Mouse (Mus musculus): Measurements from ENCODE around the gene Gdf2. TPM values are rescaled to one million over a fixed set of nuclear protein-coding genes. Genes with fewer than 3 reads are reported as not detected.

Gene Gdf2
- polyA plus RNA-seq, 1 experiment from 2014 or later = 9.1 TPM

- Histone ChIP-seq H3K4me3 (replicated peaks) (no peak overlapping the region), H3K9ac (no peak overlapping the region), H3K27me3 (no peaks in the 10 kb centered on the region), H3K9me3 (replicated peaks) (no peaks in the 10 kb centered on the region), H3K4me1 (replicated peaks) (no peaks in the 10 kb centered on the region), H3K36me3 (replicated peaks) (no peaks in the 10 kb centered on the region), H3K4me2 (no peak overlapping the region), H3K27ac (replicated peaks) (no peak overlapping the region)
- 61% methylated on average over 4 of the region's 4 CpGs for WGBS (ENCODE audit: insufficient replicate concordance)
- no peak for ATAC-seq (ENCODE audit: insufficient read depth)
Observed at GRCm38 (mm10) chr14:33958186-33958585, 17.3 kb downstream of the Gdf2 start.

GRCm38 (mm10) chr14:33958841-33959240, 18.0 kb downstream of the Gdf2 start:
- Histone ChIP-seq H3K27me3 (no peaks in the 10 kb centered on the region), H3K9ac (no peak overlapping the region), H3K27ac (replicated peaks) (no peak overlapping the region), H3K4me1 (replicated peaks) (no peaks in the 10 kb centered on the region), H3K9me3 (replicated peaks) (no peaks in the 10 kb centered on the region), H3K4me3 (replicated peaks) (no peak overlapping the region), H3K36me3 (replicated peaks) (no peaks in the 10 kb centered on the region), H3K4me2 (no peak overlapping the region)
- no peak for ATAC-seq (ENCODE audit: insufficient read depth)
- WGBS (ENCODE audit: insufficient replicate concordance) = 50% methylated on average over 3 of the region's 3 CpGs

GRCm38 (mm10) chr14:33959341-33959740, 18.5 kb downstream of the Gdf2 start:
- 12% methylated on average over 9 of the region's 9 CpGs for WGBS (ENCODE audit: insufficient replicate concordance)
- Histone ChIP-seq H3K36me3 (replicated peaks) (no peaks in the 10 kb centered on the region), H3K9ac (no peak overlapping the region), H3K4me2 (no peak overlapping the region), H3K4me1 (replicated peaks) (no peaks in the 10 kb centered on the region), H3K4me3 (replicated peaks) (no peak overlapping the region), H3K9me3 (replicated peaks) (no peaks in the 10 kb centered on the region), H3K27ac (replicated peaks) (no peak overlapping the region), H3K27me3 (no peaks in the 10 kb centered on the region)
- ATAC-seq (ENCODE audit: insufficient read depth) = no peak

- no peak for ATAC-seq (ENCODE audit: insufficient read depth)
- H3K27ac ChIP-seq (replicated peaks) = no peak overlapping the region
- WGBS (ENCODE audit: insufficient replicate concordance) = 53% methylated on average over 7 of the region's 7 CpGs
Observed at GRCm38 (mm10) chr14:33965675-33966074, 24.8 kb downstream of the Gdf2 start.

GRCm38 (mm10) chr14:33972679-33973078, 31.8 kb downstream of the Gdf2 start:
- H3K4me1 ChIP-seq (replicated peaks) = no peaks in the 10 kb centered on the region
- peaks cover under 1% of the 10 kb centered on the region; the same call in 1 of the 2 replicates for H3K27me3 ChIP-seq
- no peak overlapping the region for H3K9ac ChIP-seq
- H3K9me3 ChIP-seq (replicated peaks) = no peaks in the 10 kb centered on the region
- no peak for ATAC-seq (ENCODE audit: insufficient read depth)
- WGBS (ENCODE audit: insufficient replicate concordance) = 39% methylated on average over 7 of the region's 7 CpGs
- H3K4me3 ChIP-seq (replicated peaks) = no peak overlapping the region
- H3K27ac ChIP-seq (replicated peaks) = no peak overlapping the region
- no peaks in the 10 kb centered on the region for H3K36me3 ChIP-seq (replicated peaks)
- no peak overlapping the region for H3K4me2 ChIP-seq

More at GRCm38 (mm10) chr14:33965675-33966074, 24.8 kb downstream of the Gdf2 start:
- no peaks in the 10 kb centered on the region for H3K9me3 ChIP-seq (replicated peaks)
- H3K27me3 ChIP-seq = no peaks in the 10 kb centered on the region
- H3K4me1 ChIP-seq (replicated peaks) = no peaks in the 10 kb centered on the region
- H3K4me2 ChIP-seq = no peak overlapping the region
- H3K4me3 ChIP-seq (replicated peaks) = no peak overlapping the region
- H3K9ac ChIP-seq = no peak overlapping the region
- no peaks in the 10 kb centered on the region for H3K36me3 ChIP-seq (replicated peaks)

- ATAC-seq (ENCODE audit: insufficient read depth) = no peak
- Histone ChIP-seq H3K27me3 (peaks cover 16% of the 10 kb centered on the region), H3K4me3 (replicated peaks) (no peak overlapping the region), H3K9me3 (replicated peaks) (no peaks in the 10 kb centered on the region), H3K9ac (no peak overlapping the region), H3K4me2 (no peak overlapping the region), H3K4me1 (replicated peaks) (no peaks in the 10 kb centered on the region), H3K27ac (replicated peaks) (no peak overlapping the region), H3K36me3 (replicated peaks) (no peaks in the 10 kb centered on the region)
- 47% methylated on average over 5 of the region's 5 CpGs for WGBS (ENCODE audit: insufficient replicate concordance)
Observed at GRCm38 (mm10) chr14:33974752-33975151, 33.9 kb downstream of the Gdf2 start.

- 45% methylated on average over 7 of the region's 7 CpGs for WGBS (ENCODE audit: insufficient replicate concordance)
- H3K27ac ChIP-seq (replicated peaks) = no peak overlapping the region
- H3K4me2 ChIP-seq = no peak overlapping the region
- no peak for ATAC-seq (ENCODE audit: insufficient read depth)
- no peaks in the 10 kb centered on the region for H3K36me3 ChIP-seq (replicated peaks)
- no peaks in the 10 kb centered on the region for H3K9me3 ChIP-seq (replicated peaks)
- peaks cover 16% of the 10 kb centered on the region for H3K27me3 ChIP-seq
- no peak overlapping the region for H3K9ac ChIP-seq
- H3K4me1 ChIP-seq (replicated peaks) = no peaks in the 10 kb centered on the region
- no peak overlapping the region for H3K4me3 ChIP-seq (replicated peaks)
Observed at GRCm38 (mm10) chr14:33977748-33978147, 36.9 kb downstream of the Gdf2 start.

- Histone ChIP-seq H3K9me3 (replicated peaks) (no peaks in the 10 kb centered on the region), H3K9ac (no peak within 1 kb of the TSS), H3K4me3 (replicated peaks) (no peak within 1 kb of the TSS), H3K4me2 (peak within 1 kb of the TSS; percentile 30), H3K27ac (replicated peaks) (no peak within 1 kb of the TSS), H3K27me3 (peaks cover 16% of the 10 kb centered on the region), H3K4me1 (replicated peaks) (no peaks in the 10 kb centered on the region), H3K36me3 (replicated peaks) (no peaks in the 10 kb centered on the region)
- WGBS (ENCODE audit: insufficient replicate concordance) = 4% methylated on average over 25 of the region's 25 CpGs
- ATAC-seq (ENCODE audit: insufficient read depth) = no peak
Observed at GRCm38 (mm10) chr14:33978604-33979059, 37.8 kb downstream of the Gdf2 start, which contains the start of gene Zfp488. Zfp488 (minus strand) TSS chr14:33978764.

- no peaks in the 10 kb centered on the region for H3K9me3 ChIP-seq (replicated peaks)
- ATAC-seq (ENCODE audit: insufficient read depth) = no peak
- H3K9ac ChIP-seq = no peak overlapping the region
- 42% methylated on average over 3 of the region's 3 CpGs for WGBS (ENCODE audit: insufficient replicate concordance)
- H3K27ac ChIP-seq (replicated peaks) = no peak overlapping the region
- H3K4me3 ChIP-seq (replicated peaks) = no peak overlapping the region
- H3K4me2 ChIP-seq = no peak overlapping the region
- H3K36me3 ChIP-seq (replicated peaks) = no peaks in the 10 kb centered on the region
- no peaks in the 10 kb centered on the region for H3K4me1 ChIP-seq (replicated peaks)
- no peaks in the 10 kb centered on the region for H3K27me3 ChIP-seq
Observed at GRCm38 (mm10) chr14:33989201-33989600, 48.4 kb downstream of the Gdf2 start.

GRCm38 (mm10) chr14:33991971-33992370, 51.1 kb downstream of the Gdf2 start:
- Histone ChIP-seq H3K9ac (no peak overlapping the region), H3K4me2 (no peak overlapping the region), H3K4me3 (replicated peaks) (no peak overlapping the region), H3K36me3 (replicated peaks) (no peaks in the 10 kb centered on the region), H3K9me3 (replicated peaks) (no peaks in the 10 kb centered on the region), H3K4me1 (replicated peaks) (no peaks in the 10 kb centered on the region), H3K27me3 (no peaks in the 10 kb centered on the region), H3K27ac (replicated peaks) (no peak overlapping the region)
- 38% methylated on average over 4 of the region's 4 CpGs for WGBS (ENCODE audit: insufficient replicate concordance)
- ATAC-seq (ENCODE audit: insufficient read depth) = no peak

- H3K27ac ChIP-seq (replicated peaks) = no peak overlapping the region
- H3K9me3 ChIP-seq (replicated peaks) = no peaks in the 10 kb centered on the region
- H3K27me3 ChIP-seq = no peaks in the 10 kb centered on the region
- H3K36me3 ChIP-seq (replicated peaks) = no peaks in the 10 kb centered on the region
- no peaks in the 10 kb centered on the region for H3K4me1 ChIP-seq (replicated peaks)
- ATAC-seq (ENCODE audit: insufficient read depth) = no peak
- 70% methylated on average over 9 of the region's 9 CpGs for WGBS (ENCODE audit: insufficient replicate concordance)
- no peak overlapping the region for H3K4me2 ChIP-seq
- no peak overlapping the region for H3K4me3 ChIP-seq (replicated peaks)
- H3K9ac ChIP-seq = no peak overlapping the region
Observed at GRCm38 (mm10) chr14:33993051-33993450, 52.2 kb downstream of the Gdf2 start.

All from liver, embryonic 15.5 days (tissue).